Mouse (Mus musculus) CH12.LX (cell line): ENCODE results near the gene Chd1.

Experiments used
- CTCF ChIP-seq, 2 experiments: IDR thresholded peaks in 1 of 2; conservative IDR thresholded peaks in 1 of 2; 2 replicates each; pipeline ENCODE4 v1.5.1; 2011 to 2012; ENCODE audit warnings: low read depth in 2 of 2, low read length in 2 of 2, improper control_type of control experiment in 1 of 2, inconsistent platforms in 1 of 2, mild to moderate bottlenecking in 1 of 2, moderate library complexity in 1 of 2
- PAX5 ChIP-seq: IDR thresholded peaks from 2 replicates; pipeline ENCODE4 v1.6.1; 2012; ENCODE audit warnings: low read length, inconsistent platforms, mixed read lengths

GRCm38 (mm10) chr17:15807295-15807984 is 102.7 kb downstream of the Chd1 start:
- TF ChIP-seq PAX5 = no peak
- TF ChIP-seq CTCF (conservative IDR thresholded peaks at IDR 0.05 in 1 of 2, IDR thresholded peaks at IDR 0.05 in 1 of 2; ENCODE audit: low read depth in 2 of 2, low read length in 2 of 2) = no peak
